ENCODE assay signal across 8 mouse cellular contexts in the genomic region with DNA sequence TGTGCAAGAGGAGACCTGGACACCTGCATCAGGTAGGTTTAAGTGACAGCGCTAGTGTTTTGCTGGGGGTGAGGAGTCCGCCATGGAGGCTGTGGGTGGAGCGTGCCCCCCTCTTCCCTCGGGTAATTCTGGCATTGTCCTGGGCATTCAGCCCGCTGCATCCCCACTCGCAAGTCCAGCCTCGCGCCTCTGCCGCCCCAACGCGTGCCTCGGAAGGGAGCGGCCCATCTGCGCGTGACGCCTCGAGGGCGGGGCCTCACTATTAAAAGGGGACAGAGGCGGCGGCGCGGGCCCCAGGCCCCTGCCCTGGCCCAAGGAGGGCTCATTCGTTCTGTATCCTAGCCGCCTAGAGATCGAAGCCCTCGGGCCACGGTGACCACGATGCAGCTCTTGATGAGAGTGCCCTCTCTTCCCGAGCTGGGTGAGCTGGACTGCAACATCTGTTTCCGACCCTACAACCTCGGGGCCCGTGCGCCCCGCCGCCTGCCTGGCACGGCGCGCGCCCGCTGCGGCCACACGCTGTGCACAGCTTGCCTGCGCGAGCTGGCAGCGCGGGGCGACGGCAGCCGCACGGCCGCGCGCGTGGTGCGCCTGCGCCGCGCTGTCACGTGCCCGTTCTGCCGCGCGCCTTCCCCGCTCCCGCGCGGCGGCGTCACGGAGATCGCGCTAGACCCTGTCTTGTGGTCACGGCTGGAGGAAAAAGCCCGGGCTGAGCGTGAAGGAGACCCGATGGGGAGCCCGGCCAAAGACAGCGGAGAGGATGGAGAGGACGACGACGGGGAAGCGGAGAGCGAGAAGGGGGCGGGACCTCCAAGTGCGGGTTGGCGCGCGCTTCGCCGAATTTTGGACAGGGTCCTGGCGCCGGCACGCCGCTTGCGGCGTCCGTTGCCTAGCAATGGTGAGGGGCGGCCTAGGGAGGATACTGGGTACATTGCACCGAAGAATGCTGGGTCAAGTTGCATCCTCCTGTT. TPM values are rescaled to one million over a fixed set of nuclear protein-coding genes. Genes with fewer than 3 reads are reported as not detected.
DNase-seq lines count a peak whose midpoint lies in the region; ATAC-seq lines count a peak whose summit lies in the region.

Gene Rnf227 (plus strand): TSS at position 301 of the 971 bp plus-strand sequence.

- H3K4me2 ChIP-seq in forebrain, embryonic 12.5 days = peak within 1 kb of the TSS; percentile 79
- peak within 1 kb of the TSS; percentile 96 for H3K4me2 ChIP-seq in heart, embryonic 16.5 days (ENCODE audit: low read depth, low read length)
- peak within 1 kb of the TSS; percentile 79 for H3K4me2 ChIP-seq in liver, embryonic 13.5 days

- 1% methylated on average over 99 of the region's 99 CpGs for WGBS in forebrain, embryonic 12.5 days
- WGBS in heart, embryonic 16.5 days = 3% methylated on average over 99 of the region's 99 CpGs
- 3% methylated on average over 99 of the region's 99 CpGs for WGBS in liver, embryonic 13.5 days (ENCODE audit: insufficient replicate concordance)

- 0 out of 2 replicates have a peak, but pooled peaks cover 5% of the 10 kb centered on the region for H3K9me3 ChIP-seq in forebrain, embryonic 12.5 days
- peaks cover 4% of the 10 kb centered on the region; the same call in 1 of the 2 replicates for H3K9me3 ChIP-seq in heart, embryonic 16.5 days (replicated peaks; ENCODE audit: control insufficient read depth, low read length)
- H3K9me3 ChIP-seq in liver, embryonic 13.5 days (replicated peaks) = no peaks in the 10 kb centered on the region

- peak within 1 kb of the TSS; percentile 54 for H3K4me3 ChIP-seq in forebrain, embryonic 12.5 days (replicated peaks)
- peak within 1 kb of the TSS; percentile 61 for H3K4me3 ChIP-seq in heart, embryonic 16.5 days (ENCODE audit: low read length)
- H3K4me3 ChIP-seq in liver, embryonic 13.5 days (replicated peaks) = peak within 1 kb of the TSS; percentile 60

- peaks cover 16% of the 10 kb centered on the region for H3K4me1 ChIP-seq in forebrain, embryonic 12.5 days
- H3K4me1 ChIP-seq in heart, embryonic 16.5 days (ENCODE audit: control insufficient read depth, insufficient read depth, low read length) = peaks cover 8% of the 10 kb centered on the region
- peaks cover 15% of the 10 kb centered on the region for H3K4me1 ChIP-seq in liver, embryonic 13.5 days (replicated peaks)

- peak; percentile 86 for DNase-seq in CD4-positive helper T cell, adult 2 months (ENCODE audit: low read depth, low spot score)
- DNase-seq in kidney, postnatal 25 days = peak; percentile 53 to 77
- DNase-seq in liver, embryonic 13.5 days = peak; percentile 16
- peak; percentile 53 to 60 for DNase-seq in natural killer cell, adult 2 months (ENCODE audit: low spot score in 2 of 2)
- DNase-seq in spleen, postnatal 4 days (ENCODE audit: low spot score in 2 of 2) = peak; percentile 33 to 75

- peak; percentile 49; the same call in 1 of the 2 replicates for ATAC-seq in cerebellum, adult (ENCODE audit: insufficient number of reproducible peaks, low FRiP score, low TSS enrichment)
- ATAC-seq in forebrain, embryonic 12.5 days (ENCODE audit: low FRiP score) = peak; percentile 88
- ATAC-seq in heart, embryonic 16.5 days (replicated peaks; ENCODE audit: extremely low read depth, insufficient read depth, low FRiP score) = peak; percentile 88
- peak; percentile 45 for ATAC-seq in liver, embryonic 13.5 days (ENCODE audit: low read depth)

- H3K27ac ChIP-seq in forebrain, embryonic 12.5 days = peak within 1 kb of the TSS; percentile 87
- no peak within 1 kb of the TSS for H3K27ac ChIP-seq in heart, embryonic 16.5 days (ENCODE audit: low read length)
- H3K27ac ChIP-seq in liver, embryonic 13.5 days = no peak within 1 kb of the TSS

- H3K27me3 ChIP-seq in forebrain, embryonic 12.5 days = peaks cover 12% of the 10 kb centered on the region
- peaks cover 6% of the 10 kb centered on the region for H3K27me3 ChIP-seq in heart, embryonic 16.5 days (ENCODE audit: control insufficient read depth, insufficient read depth, low read length)
- peaks cover 70% of the 10 kb centered on the region for H3K27me3 ChIP-seq in liver, embryonic 13.5 days

- peak within 1 kb of the TSS; percentile 59 for H3K9ac ChIP-seq in forebrain, embryonic 12.5 days
- H3K9ac ChIP-seq in heart, embryonic 16.5 days (ENCODE audit: low read length) = peak within 1 kb of the TSS; percentile 78
- peak within 1 kb of the TSS; percentile 59 for H3K9ac ChIP-seq in liver, embryonic 13.5 days

- peaks cover 28% of the 10 kb centered on the region for H3K36me3 ChIP-seq in forebrain, embryonic 12.5 days (replicated peaks)
- no peaks in the 10 kb centered on the region for H3K36me3 ChIP-seq in heart, embryonic 16.5 days (ENCODE audit: control insufficient read depth, insufficient read depth)
- H3K36me3 ChIP-seq in liver, embryonic 13.5 days = peaks cover 7% of the 10 kb centered on the region; the same call in 1 of the 2 replicates

RNA-seq across cellular contexts. Expression of gene Rnf227, which starts in this region (rescaled TPM):
- polyA plus RNA-seq in forebrain, embryonic 12.5 days (2016; fragmentation: Nextera tagmentation; extraction: Ambion mirVana) = 44.8 and 46.3 TPM in 2 replicates
- polyA plus RNA-seq in heart, embryonic 16.5 days (2015; fragmentation: Nextera tagmentation; extraction: Ambion mirVana) = 6.5 TPM in 2 replicates
- polyA plus RNA-seq in liver, embryonic 13.5 days (2015; fragmentation: Nextera tagmentation; extraction: Ambion mirVana) = 0.92 and 1.1 TPM in 2 replicates

Comparison
In these comparisons a context has a peak if more than half of its experiments do, and no peak if none do; other contexts are left out.
1. DNase-seq: peak in every context shown above with its lines; median percentile 86 in CD4-positive helper T cell, adult 2 months; 65 in kidney, postnatal 25 days; 56 in natural killer cell, adult 2 months; 54 in spleen, postnatal 4 days; 16 in liver, embryonic 13.5 days.